Mouse (Mus musculus): ENCODE measurements at regions not wholly inside any gene's neighbourhood (a gene's known extent, or its start where the extent isn't known, plus 50 kb on each side); places are given as distances from the start of the nearest gene placed in this dataset.

GRCm38 (mm10) chr16:57823329-57823728 is 68.8 kb upstream of the Col8a1 start:
- H3K36me3 ChIP-seq (ENCODE audit: control insufficient read depth, insufficient read depth): no peaks in the 10 kb centered on the region
- TF ChIP-seq CEBPB (IDR thresholded peaks at IDR 0.05; ENCODE audit: low read depth) (no peak), MYOD1 (IDR thresholded peaks at IDR 0.05; ENCODE audit: control insufficient read depth, insufficient read length, low read depth) (no peak), USF1 (IDR thresholded peaks at IDR 0.05; ENCODE audit: low read depth) (no peak), FOSL1 (IDR thresholded peaks at IDR 0.05; ENCODE audit: insufficient read depth, low read length, poor library complexity, severe bottlenecking) (no peak), MYOG (IDR thresholded peaks at IDR 0.05; ENCODE audit: control insufficient read depth, extremely low read depth, insufficient read length) (no peak), MAX (IDR thresholded peaks at IDR 0.05) (no peak), CTCF (IDR thresholded peaks at IDR 0.05; ENCODE audit: control insufficient read depth, insufficient read depth, insufficient read length) (no peak)
- no peaks in the 10 kb centered on the region for H3K79me3 ChIP-seq (ENCODE audit: low read depth)
- H3K79me2 ChIP-seq (ENCODE audit: control insufficient read depth, insufficient read depth): no peaks in the 10 kb centered on the region
- H3K27me3 ChIP-seq (ENCODE audit: control insufficient read depth, insufficient read depth, insufficient read length): no peaks in the 10 kb centered on the region
- no peak overlapping the region for H3K4me3 ChIP-seq (ENCODE audit: insufficient read depth, poor library complexity, severe bottlenecking)
- no peak overlapping the region for H3ac ChIP-seq (ENCODE audit: control insufficient read depth, insufficient read length, low read depth)

GRCm38 (mm10) chr16:57845416-57845815 is 90.9 kb upstream of the Col8a1 start:
- H3K79me2 ChIP-seq (ENCODE audit: control insufficient read depth, insufficient read depth): no peaks in the 10 kb centered on the region

GRCm38 (mm10) chr16:57846386-57846785 is 91.8 kb upstream of the Col8a1 start:
- Histone ChIP-seq H3K4me3 (ENCODE audit: insufficient read depth, poor library complexity, severe bottlenecking) (no peak overlapping the region), H3ac (ENCODE audit: control insufficient read depth, insufficient read length, low read depth) (no peak overlapping the region), H3K27me3 (ENCODE audit: control insufficient read depth, insufficient read depth, insufficient read length) (no peaks in the 10 kb centered on the region), H3K79me3 (ENCODE audit: low read depth) (no peaks in the 10 kb centered on the region), H3K79me2 (ENCODE audit: control insufficient read depth, insufficient read depth) (no peaks in the 10 kb centered on the region), H3K36me3 (ENCODE audit: control insufficient read depth, insufficient read depth) (no peaks in the 10 kb centered on the region)
- no peak for TF ChIP-seq USF1 (IDR thresholded peaks at IDR 0.05; ENCODE audit: low read depth)
- TF ChIP-seq CEBPB (IDR thresholded peaks at IDR 0.05; ENCODE audit: low read depth): no peak
- no peak for TF ChIP-seq MAX (IDR thresholded peaks at IDR 0.05)
- no peak for TF ChIP-seq MYOD1 (IDR thresholded peaks at IDR 0.05; ENCODE audit: control insufficient read depth, insufficient read length, low read depth)
- no peak for TF ChIP-seq CTCF (IDR thresholded peaks at IDR 0.05; ENCODE audit: control insufficient read depth, insufficient read depth, insufficient read length)
- no peak for TF ChIP-seq FOSL1 (IDR thresholded peaks at IDR 0.05; ENCODE audit: insufficient read depth, low read length, poor library complexity, severe bottlenecking)
- TF ChIP-seq MYOG (IDR thresholded peaks at IDR 0.05; ENCODE audit: control insufficient read depth, extremely low read depth, insufficient read length): no peak

More at GRCm38 (mm10) chr16:57845416-57845815, 90.9 kb upstream of the Col8a1 start:
- H3K27me3 ChIP-seq (ENCODE audit: control insufficient read depth, insufficient read depth, insufficient read length): no peaks in the 10 kb centered on the region
- TF ChIP-seq MYOG (IDR thresholded peaks at IDR 0.05; ENCODE audit: control insufficient read depth, extremely low read depth, insufficient read length): no peak
- no peak for TF ChIP-seq FOSL1 (IDR thresholded peaks at IDR 0.05; ENCODE audit: insufficient read depth, low read length, poor library complexity, severe bottlenecking)
- no peak for TF ChIP-seq USF1 (IDR thresholded peaks at IDR 0.05; ENCODE audit: low read depth)
- no peak for TF ChIP-seq CEBPB (IDR thresholded peaks at IDR 0.05; ENCODE audit: low read depth)
- no peak for TF ChIP-seq MYOD1 (IDR thresholded peaks at IDR 0.05; ENCODE audit: control insufficient read depth, insufficient read length, low read depth)
- no peak for TF ChIP-seq CTCF (IDR thresholded peaks at IDR 0.05; ENCODE audit: control insufficient read depth, insufficient read depth, insufficient read length)
- TF ChIP-seq MAX (IDR thresholded peaks at IDR 0.05): no peak
- H3ac ChIP-seq (ENCODE audit: control insufficient read depth, insufficient read length, low read depth): no peak overlapping the region
- no peaks in the 10 kb centered on the region for H3K36me3 ChIP-seq (ENCODE audit: control insufficient read depth, insufficient read depth)
- H3K79me3 ChIP-seq (ENCODE audit: low read depth): no peaks in the 10 kb centered on the region
- H3K4me3 ChIP-seq (ENCODE audit: insufficient read depth, poor library complexity, severe bottlenecking): no peak overlapping the region

GRCm38 (mm10) chr16:57851854-57852253 is 97.3 kb upstream of the Col8a1 start:
- Histone ChIP-seq H3K27me3 (ENCODE audit: control insufficient read depth, insufficient read depth, insufficient read length) (no peaks in the 10 kb centered on the region), H3K36me3 (ENCODE audit: control insufficient read depth, insufficient read depth) (no peaks in the 10 kb centered on the region), H3ac (ENCODE audit: control insufficient read depth, insufficient read length, low read depth) (no peak overlapping the region), H3K79me2 (ENCODE audit: control insufficient read depth, insufficient read depth) (no peaks in the 10 kb centered on the region), H3K4me3 (ENCODE audit: insufficient read depth, poor library complexity, severe bottlenecking) (no peak overlapping the region), H3K79me3 (ENCODE audit: low read depth) (no peaks in the 10 kb centered on the region)
- TF ChIP-seq MYOG (IDR thresholded peaks at IDR 0.05; ENCODE audit: control insufficient read depth, extremely low read depth, insufficient read length): no peak
- TF ChIP-seq CEBPB (IDR thresholded peaks at IDR 0.05; ENCODE audit: low read depth): no peak
- TF ChIP-seq USF1 (IDR thresholded peaks at IDR 0.05; ENCODE audit: low read depth): no peak
- TF ChIP-seq MAX (IDR thresholded peaks at IDR 0.05): no peak
- no peak for TF ChIP-seq CTCF (IDR thresholded peaks at IDR 0.05; ENCODE audit: control insufficient read depth, insufficient read depth, insufficient read length)
- no peak for TF ChIP-seq FOSL1 (IDR thresholded peaks at IDR 0.05; ENCODE audit: insufficient read depth, low read length, poor library complexity, severe bottlenecking)
- TF ChIP-seq MYOD1 (IDR thresholded peaks at IDR 0.05; ENCODE audit: control insufficient read depth, insufficient read length, low read depth): no peak

DNA sequence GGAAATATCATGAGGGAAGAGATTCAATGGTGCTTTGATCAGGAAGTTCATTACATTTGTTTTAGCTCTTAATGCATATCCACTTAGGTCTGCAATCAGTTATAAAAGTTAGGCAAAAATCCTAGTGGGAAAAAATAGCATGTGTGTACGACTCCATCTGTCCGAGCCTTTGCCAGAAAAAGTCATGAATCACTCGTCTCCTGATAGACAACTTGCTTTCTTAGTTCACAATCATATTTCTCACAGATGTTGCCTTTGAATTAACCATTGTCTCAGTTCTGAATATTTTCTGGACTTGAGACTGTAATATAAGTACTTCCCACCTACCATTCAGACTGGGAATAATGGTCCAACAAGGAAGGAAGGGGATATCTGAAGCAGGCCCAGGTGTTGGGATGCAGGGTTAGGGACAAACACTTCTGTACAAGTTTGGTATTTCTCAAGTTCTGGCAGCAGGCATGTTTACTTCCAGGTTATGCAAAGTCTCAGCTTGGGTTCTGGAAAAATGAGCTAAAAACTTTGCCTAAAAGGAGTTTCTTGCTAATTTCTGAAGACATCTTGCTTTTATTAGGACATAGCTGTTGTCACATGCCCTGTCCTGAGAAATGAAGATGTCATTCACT is 98.4 kb upstream of the Col8a1 start:
- Histone ChIP-seq H3K36me3 (ENCODE audit: control insufficient read depth, insufficient read depth) (no peaks in the 10 kb centered on the region), H3K4me3 (ENCODE audit: insufficient read depth, poor library complexity, severe bottlenecking) (no peak overlapping the region), H3K79me3 (ENCODE audit: low read depth) (no peaks in the 10 kb centered on the region), H3ac (ENCODE audit: control insufficient read depth, insufficient read length, low read depth) (no peak overlapping the region), H3K27me3 (ENCODE audit: control insufficient read depth, insufficient read depth, insufficient read length) (no peaks in the 10 kb centered on the region), H3K79me2 (ENCODE audit: control insufficient read depth, insufficient read depth) (no peaks in the 10 kb centered on the region)
- no peak for TF ChIP-seq USF1 (IDR thresholded peaks at IDR 0.05; ENCODE audit: low read depth)
- no peak for TF ChIP-seq FOSL1 (IDR thresholded peaks at IDR 0.05; ENCODE audit: insufficient read depth, low read length, poor library complexity, severe bottlenecking)

GRCm38 (mm10) chr16:57853751-57854150 is 99.2 kb upstream of the Col8a1 start:
- no peak overlapping the region for H3ac ChIP-seq (ENCODE audit: control insufficient read depth, insufficient read length, low read depth)
- H3K4me3 ChIP-seq (ENCODE audit: insufficient read depth, poor library complexity, severe bottlenecking): no peak overlapping the region
- H3K79me2 ChIP-seq (ENCODE audit: control insufficient read depth, insufficient read depth): no peaks in the 10 kb centered on the region
- TF ChIP-seq CTCF (IDR thresholded peaks at IDR 0.05; ENCODE audit: control insufficient read depth, insufficient read depth, insufficient read length): no peak
- TF ChIP-seq MYOD1 (IDR thresholded peaks at IDR 0.05; ENCODE audit: control insufficient read depth, insufficient read length, low read depth): no peak
- TF ChIP-seq MYOG (IDR thresholded peaks at IDR 0.05; ENCODE audit: control insufficient read depth, extremely low read depth, insufficient read length): no peak
- H3K79me3 ChIP-seq (ENCODE audit: low read depth): no peaks in the 10 kb centered on the region
- no peaks in the 10 kb centered on the region for H3K27me3 ChIP-seq (ENCODE audit: control insufficient read depth, insufficient read depth, insufficient read length)
- no peaks in the 10 kb centered on the region for H3K36me3 ChIP-seq (ENCODE audit: control insufficient read depth, insufficient read depth)

Data from C2C12 (cell line).